9 mouse cellular contexts compared by ENCODE assay signal in genomic region chr3:90323119-90323518, GRCm38 (mm10). TPM values are rescaled to one million over a fixed set of nuclear protein-coding genes. Genes with fewer than 3 reads are reported as not detected.
DNase-seq lines count a peak whose midpoint lies in the region; ATAC-seq and TF ChIP-seq lines count a peak whose summit lies in the region.
"Had no signal": no experiment of that assay in that cellular context is flagged by ENCODE, and none has a peak within 500 bp of the region (broad histone marks: within the 10 kb centered on the region; RNA-seq: fewer than 3 reads in every experiment).

No protein-coding gene starts in this region.

- no peak overlapping the region for H3K27ac ChIP-seq in heart, embryonic 10.5 days
- H3K27ac ChIP-seq in embryonic facial prominence, embryonic 11.5 days (replicated peaks; ENCODE audit: low read depth, low read length): no peak overlapping the region
- H3K27ac ChIP-seq in kidney, adult 2 months (ENCODE audit: insufficient read depth, low read depth, low read length): no peak overlapping the region
- peak overlapping the region; percentile 91 for H3K27ac ChIP-seq in midbrain, embryonic 16.5 days (ENCODE audit: low read length)

- H3K4me1 ChIP-seq in heart, embryonic 10.5 days: peaks cover 16% of the 10 kb centered on the region; the same call in 1 of the 2 replicates
- H3K4me1 ChIP-seq in embryonic facial prominence, embryonic 11.5 days (ENCODE audit: control insufficient read depth, insufficient read depth, low read length): no peaks in the 10 kb centered on the region
- peaks cover 3% of the 10 kb centered on the region; the same call in 1 of the 2 replicates for H3K4me1 ChIP-seq in kidney, adult 2 months (ENCODE audit: control insufficient read depth, insufficient read depth, low read length)
- peaks cover 24% of the 10 kb centered on the region for H3K4me1 ChIP-seq in midbrain, embryonic 16.5 days (ENCODE audit: control insufficient read depth, insufficient read depth, low read length)

- no peak overlapping the region for H3K9ac ChIP-seq in embryonic facial prominence, embryonic 11.5 days (replicated peaks; ENCODE audit: low read length)
- H3K9ac ChIP-seq in midbrain, embryonic 16.5 days (ENCODE audit: low read depth, low read length): peak overlapping the region; percentile 54; the same call in 1 of the 2 replicates

- 55% methylated on average over 5 of the region's 5 CpGs for WGBS in heart, embryonic 10.5 days
- WGBS in embryonic facial prominence, embryonic 11.5 days: 61% methylated on average over 5 of the region's 5 CpGs
- 12% methylated on average over 5 of the region's 5 CpGs for WGBS in kidney, adult 2 months
- WGBS in midbrain, embryonic 16.5 days: 8% methylated on average over 5 of the region's 5 CpGs

- H3K36me3 ChIP-seq in heart, embryonic 10.5 days: no peaks in the 10 kb centered on the region
- no peaks in the 10 kb centered on the region for H3K36me3 ChIP-seq in embryonic facial prominence, embryonic 11.5 days (replicated peaks; ENCODE audit: control insufficient read depth, insufficient read depth, low read depth, low read length)
- H3K36me3 ChIP-seq in kidney, adult 2 months (ENCODE audit: control insufficient read depth, insufficient read depth, low read length): no peaks in the 10 kb centered on the region
- H3K36me3 ChIP-seq in midbrain, embryonic 16.5 days (ENCODE audit: control insufficient read depth, insufficient read depth, low read length): no peaks in the 10 kb centered on the region
- H3K36me3 ChIP-seq in splenic B cell, adult 2 months (ENCODE audit: control insufficient read depth, insufficient read depth, low read length, poor library complexity, severe bottlenecking): no peaks in the 10 kb centered on the region

- no peak; the same call in 1 of the 2 replicates for ATAC-seq in embryonic facial prominence, embryonic 11.5 days (replicated peaks; ENCODE audit: insufficient number of reproducible peaks, low FRiP score, low TSS enrichment, low read depth)
- ATAC-seq in midbrain, embryonic 16.5 days: peak; percentile 89

- no peaks in the 10 kb centered on the region for H3K27me3 ChIP-seq in heart, embryonic 10.5 days (ENCODE audit: insufficient read depth, poor library complexity, severe bottlenecking)
- H3K27me3 ChIP-seq in embryonic facial prominence, embryonic 11.5 days (ENCODE audit: control insufficient read depth, insufficient read depth, low read length): no peaks in the 10 kb centered on the region
- H3K27me3 ChIP-seq in kidney, adult 2 months (replicated peaks; ENCODE audit: control insufficient read depth, insufficient read depth, low read length): no peaks in the 10 kb centered on the region
- no peaks in the 10 kb centered on the region for H3K27me3 ChIP-seq in midbrain, embryonic 16.5 days (ENCODE audit: control insufficient read depth, insufficient read depth, low read depth, low read length)
- H3K27me3 ChIP-seq in splenic B cell, adult 2 months (ENCODE audit: control insufficient read depth, insufficient read depth, low read length, poor library complexity, severe bottlenecking): no peaks in the 10 kb centered on the region
- H3K27me3 ChIP-seq: megakaryocyte, embryonic 14.5 days had no signal

- no peak for TF ChIP-seq CTCF in kidney, adult 2 months (conservative IDR thresholded peaks at IDR 0.05; ENCODE audit: insufficient read depth, insufficient read length, low read depth, low read length)

- H3K4me2 ChIP-seq in embryonic facial prominence, embryonic 11.5 days (ENCODE audit: low read depth, low read length): no peak overlapping the region
- H3K4me2 ChIP-seq in midbrain, embryonic 16.5 days (ENCODE audit: low read length): peak overlapping the region; percentile 42

- DNase-seq in heart, adult 11 months: peak; percentile 95
- DNase-seq in heart, embryonic 10.5 days (ENCODE audit: low spot score): no peak
- peak; percentile 67 for DNase-seq in embryonic facial prominence, embryonic 11.5 days (ENCODE audit: low spot score)
- DNase-seq in heart, adult 18-20 months: peak; percentile 71 to 82
- peak; percentile 71 for DNase-seq in kidney, adult 2 months
- peak; percentile 76 to 82 for DNase-seq in left cerebral cortex, postnatal 25 days (ENCODE audit: low spot score in 2 of 2)
- peak; percentile 83 for DNase-seq in splenic B cell, adult 2 months (ENCODE audit: low read depth, low spot score)

- H3K4me3 ChIP-seq in heart, embryonic 10.5 days: no peak overlapping the region
- H3K4me3 ChIP-seq in embryonic facial prominence, embryonic 11.5 days (ENCODE audit: low read depth, low read length): no peak overlapping the region
- no peak overlapping the region for H3K4me3 ChIP-seq in kidney, adult 2 months (ENCODE audit: insufficient read depth, low read depth, low read length)
- H3K4me3 ChIP-seq in midbrain, embryonic 16.5 days (ENCODE audit: low read depth, low read length): peak overlapping the region; percentile 13; the same call in 1 of the 2 replicates
- H3K4me3 ChIP-seq: megakaryocyte, embryonic 14.5 days had no signal

- H3K9me3 ChIP-seq in heart, embryonic 10.5 days: no peaks in the 10 kb centered on the region
- no peaks in the 10 kb centered on the region for H3K9me3 ChIP-seq in embryonic facial prominence, embryonic 11.5 days (replicated peaks; ENCODE audit: control insufficient read depth, low read length)
- H3K9me3 ChIP-seq in midbrain, embryonic 16.5 days (replicated peaks; ENCODE audit: control insufficient read depth, low read length, poor library complexity, severe bottlenecking): no peaks in the 10 kb centered on the region
- H3K9me3 ChIP-seq: megakaryocyte, embryonic 14.5 days had no signal

- intact Hi-C loops in left cerebral cortex, postnatal 25 days (cut with DNase I): no loop called here

- TF ChIP-seq POLR2A in kidney, adult 2 months (IDR thresholded peaks at IDR 0.05; ENCODE audit: low read depth, low read length): no peak

RNA-seq across cellular contexts. Expression of gene Gatad2b, which starts 30.1 kb away (rescaled TPM):
- 10.6 and 11.8 TPM in 2 replicates for polyA plus RNA-seq in heart, embryonic 10.5 days (2016; fragmentation: Nextera tagmentation; extraction: Ambion mirVana)
- polyA plus RNA-seq in embryonic facial prominence, embryonic 11.5 days (2014; fragmentation: Nextera tagmentation; extraction: Ambion mirVana): 12.6 TPM in 2 replicates
- 10 to 100 TPM; 40.0 to 41.8 TPM for total RNA-seq in heart, adult 18-20 months (2021)
- polyA plus RNA-seq in kidney, adult 2 months (2012; rRNA removed): 18.5 and 18.6 TPM in 2 replicates
- 10 to 100 TPM; 88.3 to 97.4 TPM for total RNA-seq in left cerebral cortex, postnatal 25 days (2021)
- 10.9 and 12.0 TPM in 2 replicates for polyA plus RNA-seq in midbrain, embryonic 16.5 days (2015; fragmentation: Nextera tagmentation; extraction: Ambion mirVana)

RNA-seq across cellular contexts. Expression of gene Dennd4b, which starts 58.1 kb away (rescaled TPM):
- 4.6 and 7.0 TPM in 2 replicates for polyA plus RNA-seq in heart, embryonic 10.5 days (2016; fragmentation: Nextera tagmentation; extraction: Ambion mirVana)
- 2.6 and 2.9 TPM in 2 replicates for polyA plus RNA-seq in embryonic facial prominence, embryonic 11.5 days (2014; fragmentation: Nextera tagmentation; extraction: Ambion mirVana)
- 10 to 100 TPM; 33.6 to 37.5 TPM for total RNA-seq in heart, adult 18-20 months (2021)
- polyA plus RNA-seq in kidney, adult 2 months (2012; rRNA removed): 12.3 and 13.6 TPM in 2 replicates
- 10 to 100 TPM; 30.5 to 33.4 TPM for total RNA-seq in left cerebral cortex, postnatal 25 days (2021)
- polyA plus RNA-seq in midbrain, embryonic 16.5 days (2015; fragmentation: Nextera tagmentation; extraction: Ambion mirVana): 7.8 and 8.5 TPM in 2 replicates
